Mouse (Mus musculus): ENCODE results near the gene Rcsd1. TPM values are rescaled to one million over a fixed set of nuclear protein-coding genes. Genes with fewer than 3 reads are reported as not detected.

The Rcsd1 gene
- polyA plus RNA-seq, 1 experiment from 2014 or later, result 15.0 TPM

GRCm38 (mm10) chr1:165655482-165655881 is 54.1 kb downstream of the Rcsd1 start:
- Histone ChIP-seq H3K36me3 (replicated peaks; ENCODE audit: insufficient read depth, low read length) (peaks cover 45% of the 10 kb centered on the region), H3K9ac (replicated peaks) (no peak overlapping the region), H3K9me3 (ENCODE audit: low read length) (no peaks in the 10 kb centered on the region), H3K4me3 (ENCODE audit: low read depth, low read length) (no peak overlapping the region), H3K4me2 (ENCODE audit: low read depth, low read length) (no peak overlapping the region), H3K27me3 (ENCODE audit: insufficient read depth, low read length) (no peaks in the 10 kb centered on the region), H3K27ac (ENCODE audit: low read depth) (no peak overlapping the region), H3K4me1 (ENCODE audit: insufficient read depth) (peaks cover 6% of the 10 kb centered on the region; the same call in 1 of the 2 replicates)
- DNase-seq, result no peak
- TF ChIP-seq CTCF (IDR thresholded peaks at IDR 0.05; ENCODE audit: low read depth) (no peak), EP300 (IDR thresholded peaks at IDR 0.05; ENCODE audit: low read depth) (no peak)
- WGBS (ENCODE audit: insufficient replicate concordance), result 73% methylated on average over 14 of the region's 14 CpGs
- no peak for ATAC-seq

- WGBS (ENCODE audit: insufficient replicate concordance), result 53% methylated on average over 6 of the region's 6 CpGs
- Histone ChIP-seq H3K36me3 (replicated peaks; ENCODE audit: insufficient read depth, low read length) (peaks cover 44% of the 10 kb centered on the region), H3K27me3 (ENCODE audit: insufficient read depth, low read length) (no peaks in the 10 kb centered on the region), H3K4me3 (ENCODE audit: low read depth, low read length) (no peak overlapping the region), H3K4me2 (ENCODE audit: low read depth, low read length) (no peak overlapping the region), H3K9me3 (ENCODE audit: low read length) (no peaks in the 10 kb centered on the region), H3K4me1 (ENCODE audit: insufficient read depth) (peaks cover 6% of the 10 kb centered on the region; the same call in 1 of the 2 replicates), H3K9ac (replicated peaks) (no peak overlapping the region), H3K27ac (ENCODE audit: low read depth) (no peak overlapping the region)
- DNase-seq (peak; percentile 47), ATAC-seq (0 out of 2 replicates have a peak, but pooled peaks have one; percentile 32)
- TF ChIP-seq EP300 (IDR thresholded peaks at IDR 0.05; ENCODE audit: low read depth) (no peak), CTCF (IDR thresholded peaks at IDR 0.05; ENCODE audit: low read depth) (peak; percentile 52)
Observed at GRCm38 (mm10) chr1:165655022-165655421, 54.5 kb downstream of the Rcsd1 start.

DNA sequence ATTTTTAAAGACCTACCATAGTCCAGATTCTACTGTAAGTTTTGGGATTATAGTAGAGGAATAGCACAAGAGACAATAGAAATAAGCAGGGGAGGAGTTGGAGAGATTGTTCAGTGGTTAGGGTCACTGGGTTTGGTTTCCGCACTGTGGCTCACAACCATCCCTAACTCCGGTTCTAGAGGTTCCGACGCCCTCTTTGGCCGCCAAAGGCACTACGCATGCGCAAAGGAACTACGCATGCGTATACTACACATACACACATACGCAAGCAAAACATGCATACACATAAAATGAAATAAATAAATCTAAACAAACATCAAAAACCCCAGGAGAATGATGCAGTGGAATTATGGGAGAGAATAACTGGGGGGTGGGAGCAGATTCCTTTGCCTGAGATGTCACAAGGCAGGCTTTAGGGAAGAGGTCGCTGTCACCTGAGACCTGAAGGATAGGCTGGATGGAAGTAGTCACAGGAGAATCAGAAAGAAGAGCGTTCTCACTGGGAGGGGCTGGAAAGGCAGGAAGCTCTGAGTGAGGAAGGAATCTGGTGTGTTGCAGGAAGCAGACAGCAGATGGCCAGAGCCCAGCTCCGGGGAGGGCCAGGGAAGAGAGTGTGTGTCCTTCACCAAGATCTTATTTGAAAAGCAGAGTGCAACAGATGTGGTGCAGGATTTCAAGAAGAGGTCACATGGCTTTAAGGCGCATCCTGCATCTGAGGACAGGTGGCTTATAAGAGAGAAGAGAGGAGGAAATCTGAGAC is 56.3 kb downstream of the Rcsd1 start:
- no peak for DNase-seq
- Histone ChIP-seq H3K4me1 (ENCODE audit: insufficient read depth) (peaks cover 6% of the 10 kb centered on the region; the same call in 1 of the 2 replicates), H3K27ac (ENCODE audit: low read depth) (no peak overlapping the region), H3K9me3 (ENCODE audit: low read length) (no peaks in the 10 kb centered on the region), H3K36me3 (replicated peaks; ENCODE audit: insufficient read depth, low read length) (peaks cover 49% of the 10 kb centered on the region), H3K27me3 (ENCODE audit: insufficient read depth, low read length) (no peaks in the 10 kb centered on the region), H3K4me3 (ENCODE audit: low read depth, low read length) (no peak overlapping the region), H3K4me2 (ENCODE audit: low read depth, low read length) (no peak overlapping the region), H3K9ac (replicated peaks) (no peak overlapping the region)
- no peak for TF ChIP-seq EP300 (IDR thresholded peaks at IDR 0.05; ENCODE audit: low read depth)
- TF ChIP-seq CTCF (IDR thresholded peaks at IDR 0.05; ENCODE audit: low read depth), result no peak
- WGBS (ENCODE audit: insufficient replicate concordance), result 81% methylated on average over 14 of the region's 14 CpGs
- ATAC-seq, result no peak

- no peaks in the 10 kb centered on the region for H3K9me3 ChIP-seq (ENCODE audit: low read length)
- no peak for TF ChIP-seq CTCF (IDR thresholded peaks at IDR 0.05; ENCODE audit: low read depth)
- no peak for TF ChIP-seq EP300 (IDR thresholded peaks at IDR 0.05; ENCODE audit: low read depth)
- no peaks in the 10 kb centered on the region for H3K27me3 ChIP-seq (ENCODE audit: insufficient read depth, low read length)
- H3K4me3 ChIP-seq (ENCODE audit: low read depth, low read length), result no peak overlapping the region
- H3K27ac ChIP-seq (ENCODE audit: low read depth), result no peak overlapping the region
- peaks cover 43% of the 10 kb centered on the region for H3K36me3 ChIP-seq (replicated peaks; ENCODE audit: insufficient read depth, low read length)
- DNase-seq, result no peak
- H3K4me1 ChIP-seq (ENCODE audit: insufficient read depth), result peaks cover 6% of the 10 kb centered on the region; the same call in 1 of the 2 replicates
- WGBS (ENCODE audit: insufficient replicate concordance), result 72% methylated on average over 2 of the region's 2 CpGs
- H3K4me2 ChIP-seq (ENCODE audit: low read depth, low read length), result no peak overlapping the region
- no peak for ATAC-seq
- H3K9ac ChIP-seq (replicated peaks), result no peak overlapping the region
Observed at GRCm38 (mm10) chr1:165652507-165652906, 57.0 kb downstream of the Rcsd1 start.

DNA sequence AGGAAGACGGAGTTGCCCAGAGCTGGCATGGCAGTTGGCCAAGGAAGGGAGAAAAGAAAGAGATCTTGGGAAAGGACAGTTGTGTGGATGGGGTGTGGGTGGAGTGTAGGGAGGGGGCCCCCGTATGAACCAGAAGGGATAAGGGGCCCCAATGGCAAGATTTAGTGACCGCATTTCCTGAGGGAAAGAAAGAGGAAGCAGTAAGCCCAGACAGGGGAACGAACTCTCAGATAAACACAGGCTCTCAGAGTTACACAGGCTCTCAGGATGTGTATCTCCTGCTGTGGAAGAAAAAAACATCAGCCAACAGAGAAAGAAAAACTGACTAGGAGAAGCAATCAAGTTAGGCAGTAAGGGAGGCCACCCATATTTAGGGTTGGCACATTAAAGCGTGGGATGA is 58.4 kb downstream of the Rcsd1 start:
- Histone ChIP-seq H3K27ac (ENCODE audit: low read depth) (0 out of 2 replicates have a peak overlapping the region, but pooled peaks have one; percentile 6), H3K27me3 (ENCODE audit: insufficient read depth, low read length) (no peaks in the 10 kb centered on the region), H3K4me3 (ENCODE audit: low read depth, low read length) (no peak overlapping the region), H3K4me2 (ENCODE audit: low read depth, low read length) (no peak overlapping the region), H3K4me1 (ENCODE audit: insufficient read depth) (peaks cover 6% of the 10 kb centered on the region; the same call in 1 of the 2 replicates), H3K36me3 (replicated peaks; ENCODE audit: insufficient read depth, low read length) (peaks cover 36% of the 10 kb centered on the region), H3K9me3 (ENCODE audit: low read length) (no peaks in the 10 kb centered on the region), H3K9ac (replicated peaks) (no peak overlapping the region)
- no peak for TF ChIP-seq CTCF (IDR thresholded peaks at IDR 0.05; ENCODE audit: low read depth)
- no peak for TF ChIP-seq EP300 (IDR thresholded peaks at IDR 0.05; ENCODE audit: low read depth)
- WGBS (ENCODE audit: insufficient replicate concordance), result 29% methylated on average over 5 of the region's 5 CpGs
- DNase-seq, result no peak
- ATAC-seq, result no peak

DNA sequence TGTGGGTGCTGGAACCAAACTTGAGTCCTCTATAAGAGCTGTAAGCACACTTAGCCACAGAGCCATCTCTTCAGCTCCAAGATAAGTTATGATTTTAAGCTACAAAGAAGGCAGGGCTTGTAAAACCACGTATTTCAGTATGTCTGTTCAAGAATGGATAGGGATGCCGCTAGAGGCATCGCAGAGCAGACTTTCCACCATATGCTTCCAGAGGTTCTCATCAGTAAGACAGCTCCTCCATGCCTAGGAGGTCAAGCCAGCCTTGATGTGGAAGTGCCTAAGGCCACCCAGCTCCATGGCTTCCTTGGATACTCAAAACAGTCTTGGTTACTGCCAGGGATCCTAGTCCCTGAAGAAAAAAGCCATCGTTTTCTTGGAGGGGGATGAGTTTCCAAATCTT is 64.5 kb downstream of the Rcsd1 start:
- H3K9ac ChIP-seq (replicated peaks), result no peak overlapping the region
- no peak overlapping the region for H3K27ac ChIP-seq (ENCODE audit: low read depth)
- H3K4me3 ChIP-seq (ENCODE audit: low read depth, low read length), result no peak overlapping the region
- no peaks in the 10 kb centered on the region for H3K27me3 ChIP-seq (ENCODE audit: insufficient read depth, low read length)
- WGBS (ENCODE audit: insufficient replicate concordance), result 67% methylated on average over 4 of the region's 4 CpGs
- peaks cover 10% of the 10 kb centered on the region for H3K36me3 ChIP-seq (replicated peaks; ENCODE audit: insufficient read depth, low read length)
- no peak overlapping the region for H3K4me2 ChIP-seq (ENCODE audit: low read depth, low read length)
- DNase-seq (no peak), ATAC-seq (no peak)
- no peak for TF ChIP-seq CTCF (IDR thresholded peaks at IDR 0.05; ENCODE audit: low read depth)
- TF ChIP-seq EP300 (IDR thresholded peaks at IDR 0.05; ENCODE audit: low read depth), result no peak
- peaks cover 4% of the 10 kb centered on the region; the same call in 1 of the 2 replicates for H3K4me1 ChIP-seq (ENCODE audit: insufficient read depth)
- H3K9me3 ChIP-seq (ENCODE audit: low read length), result no peaks in the 10 kb centered on the region

Data from liver, postnatal 0 days (tissue).